15 mouse cellular contexts compared by ENCODE assay signal in the genomic region with DNA sequence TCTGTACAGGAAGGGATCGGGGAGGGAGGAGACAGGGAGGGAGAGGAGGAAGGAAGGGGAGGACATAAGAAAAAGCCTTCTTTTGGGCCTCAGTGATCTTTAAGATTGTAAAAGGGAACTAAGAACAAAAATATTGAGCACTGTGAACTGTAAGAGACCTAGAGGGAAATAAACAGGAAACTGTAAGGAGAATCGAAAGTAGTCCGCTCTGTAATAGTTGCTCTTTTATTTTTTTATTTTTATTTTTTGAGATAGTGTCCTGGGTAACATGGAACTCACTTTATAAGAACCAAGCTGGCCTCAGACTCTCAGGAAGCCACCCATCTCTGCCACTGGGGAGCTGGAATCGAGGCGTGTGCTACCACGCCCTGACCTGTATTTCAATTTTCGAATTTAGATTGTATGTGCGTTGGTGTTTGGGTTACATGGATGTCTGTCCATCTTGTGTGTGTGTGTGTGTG. TPM values are rescaled to one million over a fixed set of nuclear protein-coding genes. Genes with fewer than 3 reads are reported as not detected.
DNase-seq lines count a peak whose midpoint lies in the region; ATAC-seq and TF ChIP-seq lines count a peak whose summit lies in the region.
"Had no signal": no experiment of that assay in that cellular context is flagged by ENCODE, and none has a peak within 500 bp of the region (broad histone marks: within the 10 kb centered on the region; RNA-seq: fewer than 3 reads in every experiment).

No protein-coding gene starts in this region.

- WGBS in hindbrain, embryonic 13.5 days: 95% methylated on average over 8 of the region's 8 CpGs
- WGBS in forebrain, embryonic 15.5 days: 93% methylated on average over 8 of the region's 8 CpGs
- WGBS in hindbrain, postnatal 0 days: 95% methylated on average over 8 of the region's 8 CpGs

- dilution Hi-C loops in CH12.LX (cut with MboI; ENCODE audit: extremely low pct_ligation_motif_present, extremely low pct_unique_long_range_greater_than_20kb, low sequenced_read_pairs): no loop called here

- no peak overlapping the region for H3K9ac ChIP-seq in CH12.LX (ENCODE audit: insufficient read depth, low read depth)
- H3K9ac ChIP-seq in hindbrain, embryonic 13.5 days: no peak overlapping the region
- no peak overlapping the region for H3K9ac ChIP-seq in forebrain, embryonic 15.5 days (replicated peaks)
- no peak overlapping the region for H3K9ac ChIP-seq in hindbrain, postnatal 0 days (replicated peaks; ENCODE audit: low read length)
- H3K9ac ChIP-seq: embryonic facial prominence, embryonic 15.5 days; limb, embryonic 13.5 days; neural tube, embryonic 13.5 days had no signal

- TF ChIP-seq RAD21 in CH12.LX (IDR thresholded peaks at IDR 0.05; ENCODE audit: low read depth, low read length): no peak

- in situ Hi-C loops in CH12.LX (cut with MboI; ENCODE audit: low pct_ligation_motif_present, low pct_unique_long_range_greater_than_20kb, low sequenced_read_pairs): loop anchor here (10.0 kb wide), 1 partner anchor 58 kb away; no protein-coding TSS in a partner anchor

- H3K79me2 ChIP-seq in CH12.LX (replicated peaks; ENCODE audit: control insufficient read depth, extremely low read depth, insufficient read depth, poor library complexity, severe bottlenecking): no peaks in the 10 kb centered on the region

- H3K4me1 ChIP-seq in CH12.LX (ENCODE audit: control insufficient read depth in 1 of 2, insufficient read depth in 2 of 2): peaks cover 9 to 29% of the 10 kb centered on the region in 2 experiments
- H3K4me1 ChIP-seq in megakaryocyte, embryonic 14.5 days: peaks cover 29% of the 10 kb centered on the region
- no peaks in the 10 kb centered on the region for H3K4me1 ChIP-seq in hindbrain, embryonic 13.5 days (replicated peaks)
- peaks cover 9% of the 10 kb centered on the region for H3K4me1 ChIP-seq in forebrain, embryonic 15.5 days
- H3K4me1 ChIP-seq in hindbrain, postnatal 0 days (ENCODE audit: insufficient read depth, low read length): no peaks in the 10 kb centered on the region
- H3K4me1 ChIP-seq: neural tube, embryonic 13.5 days had no signal

- H3K4me2 ChIP-seq in CH12.LX (ENCODE audit: insufficient read depth, low read depth, poor library complexity, severe bottlenecking): no peak overlapping the region
- H3K4me2 ChIP-seq in hindbrain, embryonic 13.5 days: no peak overlapping the region
- H3K4me2 ChIP-seq in forebrain, embryonic 15.5 days (replicated peaks): no peak overlapping the region
- H3K4me2 ChIP-seq in hindbrain, postnatal 0 days (ENCODE audit: low read depth, low read length): no peak overlapping the region
- H3K4me2 ChIP-seq: limb, embryonic 13.5 days; neural tube, embryonic 13.5 days had no signal

- no peaks in the 10 kb centered on the region for H3K36me3 ChIP-seq in CH12.LX (replicated peaks in 1 of 2; ENCODE audit: control insufficient read depth in 1 of 2, insufficient read depth in 1 of 2, low read length in 1 of 2)
- no peaks in the 10 kb centered on the region for H3K36me3 ChIP-seq in megakaryocyte, embryonic 14.5 days (replicated peaks; ENCODE audit: low read length)
- no peaks in the 10 kb centered on the region for H3K36me3 ChIP-seq in hindbrain, embryonic 13.5 days
- H3K36me3 ChIP-seq in forebrain, embryonic 15.5 days: no peaks in the 10 kb centered on the region
- H3K36me3 ChIP-seq in hindbrain, postnatal 0 days (ENCODE audit: insufficient read depth, low read length): no peaks in the 10 kb centered on the region
- H3K36me3 ChIP-seq: embryonic facial prominence, embryonic 15.5 days; hindbrain, embryonic 10.5 days; limb, embryonic 13.5 days; neural tube, embryonic 13.5 days had no signal

- no peak overlapping the region for H3K27ac ChIP-seq in CH12.LX (ENCODE audit: insufficient read depth, low read depth)
- H3K27ac ChIP-seq in hindbrain, embryonic 13.5 days: no peak overlapping the region
- no peak overlapping the region for H3K27ac ChIP-seq in forebrain, embryonic 15.5 days (replicated peaks)
- no peak overlapping the region for H3K27ac ChIP-seq in hindbrain, postnatal 0 days
- H3K27ac ChIP-seq: embryonic facial prominence, embryonic 15.5 days; hindbrain, embryonic 10.5 days; limb, embryonic 13.5 days; neural tube, embryonic 13.5 days had no signal

- DNase-seq in CD4-positive helper T cell, adult 2 months (ENCODE audit: low read depth, low spot score): peak; percentile 56
- no peak for DNase-seq in CH12.LX (ENCODE audit: extremely low read depth)
- no peak for DNase-seq in adrenal gland, adult 2 months
- DNase-seq in hindbrain, postnatal 0 days (ENCODE audit: low spot score): no peak
- DNase-seq: cerebellum, adult 18-20 months; kidney, postnatal 4 days had no signal

- no peak for TF ChIP-seq CTCF in CH12.LX (conservative IDR thresholded peaks at IDR 0.05 in 1 of 2, IDR thresholded peaks at IDR 0.05 in 1 of 2; ENCODE audit: low read depth in 2 of 2, low read length in 2 of 2)
- TF ChIP-seq CTCF in hindbrain, postnatal 0 days (IDR thresholded peaks at IDR 0.05; ENCODE audit: low read depth): no peak

- no peak for TF ChIP-seq POLR2A in CH12.LX (IDR thresholded peaks at IDR 0.05; ENCODE audit: low read depth, low read length)

- peak; percentile 84 for ATAC-seq in inflammation-experienced regulatory T-cells, adult 6 months
- no peak for ATAC-seq in hindbrain, embryonic 13.5 days (ENCODE audit: low FRiP score)
- no peak for ATAC-seq in forebrain, embryonic 15.5 days (replicated peaks)
- ATAC-seq in hindbrain, postnatal 0 days: no peak

- H3K4me3 ChIP-seq in CH12.LX (replicated peaks in 1 of 3; ENCODE audit: low read depth in 2 of 3, low read length in 2 of 3, poor library complexity in 1 of 3): no peak overlapping the region
- H3K4me3 ChIP-seq in megakaryocyte, embryonic 14.5 days (replicated peaks): peak overlapping the region; percentile 85
- H3K4me3 ChIP-seq in hindbrain, embryonic 13.5 days: no peak overlapping the region
- no peak overlapping the region for H3K4me3 ChIP-seq in forebrain, embryonic 15.5 days
- no peak overlapping the region for H3K4me3 ChIP-seq in hindbrain, postnatal 0 days (ENCODE audit: low read length)
- H3K4me3 ChIP-seq: embryonic facial prominence, embryonic 15.5 days; hindbrain, embryonic 10.5 days; limb, embryonic 13.5 days; neural tube, embryonic 13.5 days had no signal

- H3K27me3 ChIP-seq in CH12.LX (replicated peaks): no peaks in the 10 kb centered on the region
- no peaks in the 10 kb centered on the region for H3K27me3 ChIP-seq in megakaryocyte, embryonic 14.5 days (replicated peaks)
- no peaks in the 10 kb centered on the region for H3K27me3 ChIP-seq in hindbrain, embryonic 13.5 days
- no peaks in the 10 kb centered on the region for H3K27me3 ChIP-seq in forebrain, embryonic 15.5 days
- no peaks in the 10 kb centered on the region for H3K27me3 ChIP-seq in hindbrain, postnatal 0 days (ENCODE audit: insufficient read depth, low read length)
- H3K27me3 ChIP-seq: embryonic facial prominence, embryonic 15.5 days; limb, embryonic 13.5 days; neural tube, embryonic 13.5 days had no signal

- no peaks in the 10 kb centered on the region for H3K9me3 ChIP-seq in CH12.LX (replicated peaks; ENCODE audit: low read length)
- H3K9me3 ChIP-seq in megakaryocyte, embryonic 14.5 days: peaks cover 7% of the 10 kb centered on the region
- no peaks in the 10 kb centered on the region for H3K9me3 ChIP-seq in hindbrain, embryonic 13.5 days
- H3K9me3 ChIP-seq in forebrain, embryonic 15.5 days: no peaks in the 10 kb centered on the region
- H3K9me3 ChIP-seq in hindbrain, postnatal 0 days (ENCODE audit: low read length): no peaks in the 10 kb centered on the region
- H3K9me3 ChIP-seq: embryonic facial prominence, embryonic 15.5 days; hindbrain, embryonic 10.5 days; limb, embryonic 13.5 days; neural tube, embryonic 13.5 days had no signal

- 0 out of 2 replicates have a peak, but pooled peaks have one; percentile 37 for TF ChIP-seq EP300 in CH12.LX (IDR thresholded peaks at IDR 0.05; ENCODE audit: low read length)

TF ChIP-seq in CH12.LX, 34 proteins besides CTCF, POLR2A, EP300 and RAD21:
- TF ChIP-seq IRF4 (IDR thresholded peaks at IDR 0.05; ENCODE audit: low read depth, low read length) (0 out of 2 replicates have a peak, but pooled peaks have one; percentile 29), TBP (conservative IDR thresholded peaks at IDR 0.05; ENCODE audit: low read depth, low read length) (no peak)

RNA-seq across cellular contexts. Expression of a gene that starts 27.3 kb away (rescaled TPM):
- total RNA-seq in CH12.LX (2012; rRNA removed) (0.08 and 0.17 TPM in 2 replicates), CH12.LX (2014; rRNA removed) (0.39 and 0.47 TPM in 2 replicates)
- 0.46 and 0.81 TPM in 2 replicates for polyA plus RNA-seq in CH12.LX (2012; ENCODE audit: insufficient read length, low read depth)
- polyA plus RNA-seq in inflammation-experienced regulatory T-cells, adult 6 months (2017; shearing (Covaris generic)): not detected
- not detected in 2 replicates for polyA plus RNA-seq in megakaryocyte, embryonic 14.5 days (2012; ENCODE audit: insufficient read depth, low replicate concordance)
- polyA plus RNA-seq in hindbrain, embryonic 13.5 days (2015; fragmentation: Nextera tagmentation; extraction: Ambion mirVana): 0.17 and 0.57 TPM in 2 replicates
- total RNA-seq in adrenal gland, adult 2 months (2021): 1 to 10 TPM in 1 of 2 experiments, under 1 TPM in 1; 0.31 to 1.1 TPM
- polyA plus RNA-seq in adrenal gland, adult 2 months (2012; rRNA removed): 0.02 and 0.07 TPM in 2 replicates
- polyA plus RNA-seq in forebrain, embryonic 15.5 days (2015; fragmentation: Nextera tagmentation; extraction: Ambion mirVana): 0.15 and 0.17 TPM in 2 replicates
- total RNA-seq in hindbrain, postnatal 0 days (2014; rRNA removed): 0.16 and 3.0 TPM in 2 replicates
- 0.71 and 0.79 TPM in 2 replicates for polyA plus RNA-seq in hindbrain, postnatal 0 days (2015; fragmentation: Nextera tagmentation; extraction: Ambion mirVana)
- polyA plus RNA-seq: stomach, embryonic 14.5 days had no signal
